Mouse (Mus musculus) mesoderm, embryonic 11.5 days (tissue): ENCODE measurements at regions not wholly inside any gene's neighbourhood (a gene's known extent, or its start where the extent isn't known, plus 50 kb on each side); places are given as distances from the start of the nearest gene placed in this dataset.

Experiments used
- DNase-seq: peaks from one replicate; pipeline ENCODE4 v3.0.0-alpha.2; 2012; ENCODE audit warnings: low read depth, low spot score

DNA sequence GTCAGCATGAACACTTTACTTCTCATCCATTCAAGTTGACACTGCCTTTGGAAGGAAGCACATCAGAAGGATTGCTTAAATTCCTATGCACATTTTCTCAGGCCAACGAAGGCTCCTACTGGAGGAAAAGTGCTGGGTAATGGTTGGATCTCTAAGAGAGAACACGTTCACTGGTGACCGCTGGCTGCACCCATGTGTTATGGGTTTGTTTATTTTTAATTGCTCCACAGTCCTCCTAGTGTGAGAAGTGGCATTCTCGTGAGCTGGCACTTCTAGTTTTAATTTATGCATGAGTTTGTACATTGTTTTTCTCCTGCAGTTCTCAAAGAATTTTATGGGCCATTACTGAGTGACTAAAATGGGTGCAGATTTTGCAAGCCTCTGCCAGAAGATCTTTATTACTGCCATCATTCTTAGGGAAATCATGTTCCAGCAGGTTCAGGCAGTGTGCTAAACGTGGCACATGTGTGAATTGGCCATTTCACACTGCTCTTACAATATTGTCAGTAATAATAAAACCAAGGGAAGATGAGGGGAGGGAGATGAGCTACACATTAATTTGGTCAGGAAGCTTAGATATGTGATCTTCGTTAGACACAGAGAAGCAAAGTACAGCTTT, 731.6 kb downstream of the Ttll7 start:
- no peak for DNase-seq

DNA sequence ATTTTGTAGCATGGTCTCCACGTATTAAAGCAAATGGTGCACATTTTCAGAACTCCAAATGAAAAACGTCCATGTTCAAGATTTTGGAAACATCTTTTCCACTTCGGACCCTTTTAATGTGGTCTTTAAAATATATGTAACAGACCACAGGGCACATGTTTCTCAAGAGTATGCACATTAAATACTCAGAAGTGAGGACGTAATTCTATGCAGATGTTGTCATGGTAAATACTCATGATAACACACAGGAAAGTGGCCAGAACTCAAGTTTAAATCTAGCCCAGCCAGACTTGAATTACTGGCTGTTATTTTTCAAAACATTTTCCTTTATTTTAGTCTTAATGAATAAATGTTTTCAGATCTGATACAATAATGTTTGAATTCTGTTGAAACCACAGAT, 719.7 kb downstream of the Ttll7 start:
- no peak for DNase-seq

DNA sequence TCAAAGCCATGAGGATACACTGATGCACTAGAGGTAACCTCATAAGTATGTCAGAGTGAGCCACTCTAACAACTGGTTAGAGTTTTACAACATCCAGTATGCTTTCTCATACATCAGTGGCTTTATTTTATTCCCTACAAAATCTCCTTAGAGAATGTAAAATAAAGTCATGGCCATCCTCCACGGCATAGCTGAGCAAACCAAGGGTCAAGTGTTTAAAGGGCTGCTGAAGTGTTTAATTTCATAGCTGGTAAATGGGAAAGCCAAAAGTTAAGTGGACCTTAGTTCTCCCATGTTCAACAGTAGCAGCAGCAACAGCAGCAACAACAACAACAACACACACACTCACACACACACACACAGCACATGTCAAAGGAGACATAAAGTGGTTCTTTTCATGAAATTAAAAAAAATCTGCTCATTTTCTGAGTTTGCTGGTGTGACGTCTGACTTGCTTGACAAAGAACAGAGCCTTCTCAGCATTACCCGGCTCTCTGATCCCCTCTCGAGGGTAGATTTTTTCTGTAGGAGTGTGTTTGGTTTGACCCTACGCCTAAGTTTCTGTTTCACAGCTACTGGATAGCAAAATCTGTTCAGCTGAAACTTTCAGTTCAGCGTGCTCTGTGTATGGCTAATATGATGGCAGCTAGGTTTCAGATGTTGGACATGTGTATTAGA, 693.3 kb downstream of the Ttll7 start:
- no peak for DNase-seq

DNA sequence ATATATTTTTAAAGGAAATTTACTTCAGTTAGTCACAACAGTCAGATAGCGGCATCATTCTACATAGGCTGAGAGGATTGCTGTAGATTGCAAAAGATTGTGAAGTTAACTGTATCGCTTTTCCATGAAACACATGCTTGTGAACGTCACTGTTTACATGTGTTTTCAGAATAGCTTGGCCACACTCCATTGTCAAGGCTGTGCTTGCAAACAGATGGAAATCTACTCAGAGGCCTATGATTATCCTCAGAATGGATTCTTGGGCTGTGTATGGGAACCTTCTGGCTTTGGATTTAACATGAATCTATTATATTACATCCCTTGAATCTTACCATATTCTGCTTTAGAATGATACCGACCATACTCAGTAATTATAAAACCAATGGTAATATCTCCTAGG, 690.1 kb downstream of the Ttll7 start:
- no peak for DNase-seq

DNA sequence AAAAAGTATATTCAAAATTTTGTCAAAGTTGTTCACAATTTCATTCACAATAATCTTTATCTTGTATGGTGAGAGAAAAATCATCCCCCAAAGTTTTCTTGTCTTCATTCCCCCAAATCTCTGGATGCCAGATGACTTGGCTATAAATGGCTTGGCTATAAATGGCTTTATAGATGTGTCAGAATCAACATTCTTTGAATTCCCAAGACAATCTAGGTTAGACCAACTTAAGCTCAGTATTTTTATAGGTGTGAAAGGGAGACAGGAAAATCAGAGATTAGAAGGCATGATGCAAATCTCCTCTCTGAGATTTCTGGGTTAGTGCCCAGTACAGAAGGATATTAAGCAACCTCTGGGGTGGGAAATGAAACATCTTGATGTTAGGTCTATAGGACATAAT, 685.4 kb downstream of the Ttll7 start:
- no peak for DNase-seq

DNA sequence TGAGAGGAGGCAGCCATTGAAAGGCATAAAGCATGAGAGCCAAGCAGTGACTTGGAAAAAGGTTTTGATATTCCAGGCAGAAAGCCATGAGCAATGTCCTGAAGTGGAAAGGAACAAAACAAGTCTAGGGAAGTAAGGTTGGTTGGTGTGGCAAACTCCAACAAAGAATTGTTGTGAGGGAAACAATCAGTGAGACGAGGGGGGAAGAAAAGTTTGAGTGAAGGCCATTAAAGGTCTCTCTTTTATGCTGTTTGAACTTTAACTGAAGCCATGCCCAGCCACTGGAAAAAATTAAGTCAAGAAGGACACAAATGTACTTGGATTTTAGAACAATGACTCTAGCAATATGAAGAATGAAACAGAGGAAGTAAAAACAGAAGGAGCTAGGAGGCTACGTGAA, 680.0 kb downstream of the Ttll7 start:
- DNase-seq = no peak

DNA sequence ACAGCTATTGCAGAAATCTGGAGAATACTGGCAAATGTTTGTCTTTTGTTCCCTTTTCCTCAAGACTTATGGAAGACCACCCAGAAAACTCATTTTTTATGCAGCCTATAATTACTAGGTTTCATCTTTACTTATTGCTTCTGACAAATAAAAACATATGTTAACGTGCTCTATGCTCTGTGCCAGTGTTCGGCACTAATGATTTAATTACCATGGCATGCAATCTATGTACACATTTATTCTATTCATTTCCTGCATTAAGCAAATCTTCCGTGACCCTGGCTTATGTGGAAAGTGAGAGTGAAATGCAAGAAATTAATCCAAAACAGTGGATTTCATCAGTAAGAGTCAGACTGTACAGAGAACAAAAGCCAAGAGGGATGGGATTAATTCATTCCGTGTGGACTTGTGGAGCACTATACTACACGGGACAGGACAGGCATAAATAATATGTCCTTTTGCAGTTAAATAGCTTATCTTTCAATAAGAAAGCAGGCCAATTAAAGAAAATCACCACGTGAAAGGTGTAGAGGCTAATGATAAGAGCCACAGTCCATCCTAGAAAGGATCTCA, 679.5 kb downstream of the Ttll7 start:
- DNase-seq = no peak
